Mouse (Mus musculus): ENCODE measurements at regions not wholly inside any gene's neighbourhood (a gene's known extent, or its start where the extent isn't known, plus 50 kb on each side); places are given as distances from the start of the nearest gene placed in this dataset.

DNA sequence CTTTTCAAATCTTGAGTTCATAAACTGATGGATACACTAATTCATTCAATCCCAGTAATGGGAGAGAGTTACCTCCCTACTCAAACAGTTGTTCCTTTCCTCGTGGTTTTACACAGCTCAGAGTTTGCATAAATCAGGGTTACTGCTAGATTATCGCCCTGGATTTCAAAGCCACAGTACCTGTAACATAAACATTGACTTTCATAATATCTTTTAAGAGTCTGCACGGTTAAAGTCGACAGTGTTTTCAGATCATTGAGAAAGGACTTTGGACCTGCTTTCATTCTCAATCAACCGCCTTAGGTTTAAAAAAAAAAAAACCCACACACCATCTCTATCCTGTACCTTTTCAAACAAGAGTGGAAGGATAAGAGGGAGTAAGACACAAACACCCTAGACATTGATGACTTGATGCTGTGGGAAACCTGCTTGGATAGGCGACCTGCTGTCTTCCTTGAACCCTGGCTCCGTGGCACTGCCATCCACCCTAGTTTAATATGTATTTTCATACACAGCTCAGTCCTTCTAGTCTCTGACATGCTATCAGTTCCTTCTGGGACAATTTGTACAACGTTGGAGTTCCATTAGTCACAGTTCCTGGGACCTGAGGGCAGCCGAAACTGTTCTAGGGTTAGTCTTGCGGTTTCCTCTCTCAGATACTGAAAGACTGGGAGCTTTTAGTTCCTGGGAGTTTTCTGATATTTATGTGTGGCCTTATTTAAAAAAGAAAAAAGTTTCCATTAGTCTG, 179.3 kb downstream of the Rnf152 start:
- TF ChIP-seq NANOG (IDR thresholded peaks at IDR 0.05; ENCODE audit: borderline replicate concordance, low read length) (no peak), CTCF (conservative IDR thresholded peaks at IDR 0.05; ENCODE audit: low read length) (no peak), POU5F1 (IDR thresholded peaks at IDR 0.05; ENCODE audit: borderline replicate concordance, low read length) (no peak)
- Histone ChIP-seq H3K36me3 (ENCODE audit: insufficient read depth, low read length) (no peaks in the 10 kb centered on the region), H3K4me3 (replicated peaks; ENCODE audit: low read length) (no peak overlapping the region), H3K9me3 (ENCODE audit: low read length) (no peaks in the 10 kb centered on the region), H3K27me3 (ENCODE audit: insufficient read depth, low read length) (no peaks in the 10 kb centered on the region), H3K4me1 (replicated peaks; ENCODE audit: low read depth, low read length) (no peaks in the 10 kb centered on the region)

DNA sequence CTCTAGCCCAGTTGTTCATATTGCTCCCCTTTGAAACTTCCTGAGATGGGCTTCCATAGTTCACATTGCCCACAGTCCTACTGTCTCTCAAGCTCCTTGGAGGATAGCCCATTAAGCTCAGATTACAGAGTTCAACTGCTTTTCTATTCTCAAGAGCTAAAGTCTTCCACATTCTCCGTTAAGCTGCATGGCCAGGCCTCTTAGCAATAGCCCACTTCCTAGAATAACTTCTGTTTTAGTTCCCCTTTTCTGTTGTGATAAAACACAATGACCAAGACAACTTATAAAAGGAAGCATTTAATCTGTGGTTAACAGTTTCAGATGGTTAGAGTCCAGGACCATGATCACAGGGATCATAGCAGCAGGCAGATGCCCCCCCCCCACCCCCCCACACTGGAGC, 185.5 kb downstream of the Rnf152 start:
- H3K27me3 ChIP-seq (ENCODE audit: insufficient read depth, low read length) = no peaks in the 10 kb centered on the region
- H3K4me1 ChIP-seq (replicated peaks; ENCODE audit: low read depth, low read length) = no peaks in the 10 kb centered on the region
- H3K36me3 ChIP-seq (ENCODE audit: insufficient read depth, low read length) = no peaks in the 10 kb centered on the region
- no peak overlapping the region for H3K4me3 ChIP-seq (replicated peaks; ENCODE audit: low read length)
- H3K9me3 ChIP-seq (ENCODE audit: low read length) = no peaks in the 10 kb centered on the region
- TF ChIP-seq POU5F1 (IDR thresholded peaks at IDR 0.05; ENCODE audit: borderline replicate concordance, low read length) (no peak), CTCF (conservative IDR thresholded peaks at IDR 0.05; ENCODE audit: low read length) (no peak), NANOG (IDR thresholded peaks at IDR 0.05; ENCODE audit: borderline replicate concordance, low read length) (no peak)

DNA sequence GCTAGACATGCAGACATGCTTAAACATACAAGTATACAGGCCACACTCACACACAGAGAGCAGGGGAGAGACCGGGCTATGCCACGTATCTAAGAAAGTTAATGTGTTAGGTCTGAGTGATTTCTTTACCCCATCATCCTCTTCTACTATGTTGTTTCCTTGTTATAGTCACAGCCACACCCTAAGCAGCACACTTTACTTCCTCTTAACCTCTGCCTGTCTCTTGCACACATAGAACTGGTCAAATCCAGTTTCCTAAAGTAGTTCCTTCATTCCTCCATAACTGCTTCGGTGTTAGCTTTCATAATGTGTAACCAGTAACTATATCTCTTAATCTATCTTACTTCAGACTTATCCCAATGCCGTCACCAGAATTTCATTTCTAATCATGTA, 186.4 kb downstream of the Rnf152 start:
- Histone ChIP-seq H3K9me3 (ENCODE audit: low read length) (no peaks in the 10 kb centered on the region), H3K27me3 (ENCODE audit: insufficient read depth, low read length) (no peaks in the 10 kb centered on the region), H3K4me1 (replicated peaks; ENCODE audit: low read depth, low read length) (no peaks in the 10 kb centered on the region), H3K36me3 (ENCODE audit: insufficient read depth, low read length) (no peaks in the 10 kb centered on the region), H3K4me3 (replicated peaks; ENCODE audit: low read length) (no peak overlapping the region)
- TF ChIP-seq POU5F1 (IDR thresholded peaks at IDR 0.05; ENCODE audit: borderline replicate concordance, low read length) (no peak), CTCF (conservative IDR thresholded peaks at IDR 0.05; ENCODE audit: low read length) (no peak), NANOG (IDR thresholded peaks at IDR 0.05; ENCODE audit: borderline replicate concordance, low read length) (no peak)

DNA sequence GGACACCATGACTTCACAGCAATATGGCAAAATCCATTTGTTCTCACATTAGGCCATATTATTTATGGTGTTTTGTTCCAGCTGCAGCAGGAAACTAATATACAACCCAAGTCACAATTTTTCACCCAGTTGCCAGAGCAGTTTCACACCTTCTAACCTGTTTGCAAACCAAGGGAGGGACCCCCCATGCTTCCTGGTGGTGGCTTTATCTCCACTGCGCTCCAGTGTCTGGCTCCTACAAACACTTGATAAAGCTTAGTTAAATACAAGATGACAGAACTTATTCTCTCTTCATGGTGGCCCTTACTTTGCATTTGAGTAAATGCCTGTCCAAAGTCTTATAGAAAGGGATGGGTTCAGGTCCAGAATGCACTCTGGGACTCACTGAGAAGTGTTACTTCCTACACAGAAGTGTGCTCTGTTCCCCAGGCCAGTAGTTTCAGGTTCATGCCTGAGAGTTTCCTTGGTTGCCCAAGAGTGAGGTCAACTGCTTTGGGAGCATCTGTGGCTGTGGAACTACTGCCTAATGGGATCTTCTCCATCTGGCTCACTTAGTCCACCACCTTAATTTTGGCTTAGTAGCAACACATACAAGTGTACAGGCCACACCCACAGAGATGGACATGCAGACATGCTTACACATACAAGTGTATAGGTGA, 186.9 kb downstream of the Rnf152 start:
- TF ChIP-seq NANOG (IDR thresholded peaks at IDR 0.05; ENCODE audit: borderline replicate concordance, low read length) (no peak), CTCF (conservative IDR thresholded peaks at IDR 0.05; ENCODE audit: low read length) (no peak)
- Histone ChIP-seq H3K36me3 (ENCODE audit: insufficient read depth, low read length) (no peaks in the 10 kb centered on the region), H3K4me1 (replicated peaks; ENCODE audit: low read depth, low read length) (no peaks in the 10 kb centered on the region), H3K4me3 (replicated peaks; ENCODE audit: low read length) (no peak overlapping the region), H3K27me3 (ENCODE audit: insufficient read depth, low read length) (no peaks in the 10 kb centered on the region), H3K9me3 (ENCODE audit: low read length) (no peaks in the 10 kb centered on the region)

DNA sequence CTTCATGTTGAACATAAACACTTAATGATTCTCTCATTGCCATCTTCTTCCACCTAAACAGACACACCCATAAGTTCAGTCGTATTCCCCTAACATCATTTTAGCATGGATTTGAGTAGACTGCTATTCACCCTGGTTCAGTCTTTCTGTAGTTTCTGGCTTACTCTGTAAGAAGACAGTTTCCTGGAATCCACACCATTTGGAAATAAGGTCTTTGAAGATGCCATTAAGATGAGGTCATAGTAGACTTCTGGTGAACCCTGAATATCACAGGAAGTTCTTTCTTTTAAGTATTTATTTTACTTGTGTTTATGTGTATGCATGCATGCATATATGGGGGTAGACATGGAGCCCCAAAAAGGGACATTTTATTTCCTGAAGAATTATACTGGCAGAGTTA, 187.7 kb downstream of the Rnf152 start:
- no peaks in the 10 kb centered on the region for H3K36me3 ChIP-seq (ENCODE audit: insufficient read depth, low read length)
- H3K4me1 ChIP-seq (replicated peaks; ENCODE audit: low read depth, low read length) = no peaks in the 10 kb centered on the region
- TF ChIP-seq POU5F1 (IDR thresholded peaks at IDR 0.05; ENCODE audit: borderline replicate concordance, low read length) (no peak), CTCF (conservative IDR thresholded peaks at IDR 0.05; ENCODE audit: low read length) (no peak), NANOG (IDR thresholded peaks at IDR 0.05; ENCODE audit: borderline replicate concordance, low read length) (no peak)
- no peaks in the 10 kb centered on the region for H3K9me3 ChIP-seq (ENCODE audit: low read length)
- H3K4me3 ChIP-seq (replicated peaks; ENCODE audit: low read length) = no peak overlapping the region
- no peaks in the 10 kb centered on the region for H3K27me3 ChIP-seq (ENCODE audit: insufficient read depth, low read length)

DNA sequence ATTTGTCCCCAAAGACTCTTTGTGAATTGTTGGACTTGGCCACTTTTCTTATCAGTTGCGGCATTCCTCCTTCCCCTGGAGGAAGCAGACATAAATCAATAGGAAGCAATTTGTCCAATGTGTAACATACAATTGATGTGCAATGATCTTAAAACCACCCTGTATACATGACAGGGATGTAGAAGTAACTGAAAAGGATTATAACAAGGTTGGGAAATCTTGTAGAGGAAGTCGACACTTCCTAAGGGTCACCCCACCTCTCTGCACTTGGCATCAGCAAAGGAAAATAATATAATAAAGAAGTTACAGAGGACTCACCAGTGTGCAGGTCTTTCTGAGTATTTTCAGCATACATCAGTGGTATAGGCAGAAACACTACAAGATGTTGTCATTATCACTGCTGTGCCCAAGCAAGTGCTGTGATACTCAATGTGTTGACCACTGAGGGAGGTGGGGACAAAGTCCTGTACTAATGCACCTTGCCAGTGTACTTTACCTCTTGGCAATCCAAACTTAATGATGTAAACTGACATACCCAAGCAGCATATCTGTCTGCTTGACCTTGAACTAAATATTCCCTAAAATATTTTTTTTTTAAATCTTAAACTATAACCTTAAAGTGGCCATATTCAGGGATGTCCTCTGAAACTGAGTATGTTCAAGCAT, 198.9 kb downstream of the Rnf152 start:
- Histone ChIP-seq H3K36me3 (ENCODE audit: insufficient read depth, low read length) (no peaks in the 10 kb centered on the region), H3K4me1 (replicated peaks; ENCODE audit: low read depth, low read length) (no peaks in the 10 kb centered on the region), H3K9me3 (ENCODE audit: low read length) (peaks cover 18% of the 10 kb centered on the region), H3K27me3 (ENCODE audit: insufficient read depth, low read length) (no peaks in the 10 kb centered on the region), H3K4me3 (replicated peaks; ENCODE audit: low read length) (no peak overlapping the region)
- TF ChIP-seq CTCF (conservative IDR thresholded peaks at IDR 0.05; ENCODE audit: low read length) = no peak
- no peak for TF ChIP-seq POU5F1 (IDR thresholded peaks at IDR 0.05; ENCODE audit: borderline replicate concordance, low read length)
- no peak for TF ChIP-seq NANOG (IDR thresholded peaks at IDR 0.05; ENCODE audit: borderline replicate concordance, low read length)

DNA sequence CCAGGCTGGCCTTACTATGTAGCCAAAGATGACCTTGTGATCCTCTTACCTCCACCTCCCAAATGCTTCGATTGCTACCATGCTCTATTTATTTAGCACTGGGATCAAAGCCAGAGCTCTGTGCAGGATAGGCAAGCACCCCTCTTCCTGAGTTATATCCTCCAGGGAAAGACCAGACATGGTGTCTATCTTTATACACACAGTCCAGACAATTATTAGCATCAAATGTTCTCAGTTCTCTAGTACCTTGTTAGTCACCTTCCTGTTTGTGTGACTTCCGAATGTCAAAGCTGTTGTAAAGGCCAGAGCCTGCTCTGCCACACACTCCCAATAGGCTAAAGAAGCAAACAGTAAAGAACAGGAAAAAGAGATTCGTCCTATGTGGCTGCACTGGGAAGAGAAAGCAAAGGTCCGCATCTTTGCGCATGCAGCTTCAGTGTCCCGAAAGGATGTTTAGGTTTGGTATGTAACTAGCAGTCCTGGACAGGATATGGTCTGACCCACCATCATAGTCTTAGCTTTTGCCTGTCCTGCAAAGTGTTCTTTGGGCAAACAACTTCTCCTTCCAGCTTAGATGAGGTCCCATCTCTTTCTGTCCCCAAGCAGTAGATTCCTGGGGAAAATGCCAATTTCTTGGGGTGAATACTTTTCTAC, 204.2 kb downstream of the Rnf152 start:
- Histone ChIP-seq H3K4me1 (replicated peaks; ENCODE audit: low read depth, low read length) (no peaks in the 10 kb centered on the region), H3K27me3 (ENCODE audit: insufficient read depth, low read length) (no peaks in the 10 kb centered on the region), H3K4me3 (replicated peaks; ENCODE audit: low read length) (no peak overlapping the region), H3K36me3 (ENCODE audit: insufficient read depth, low read length) (no peaks in the 10 kb centered on the region), H3K9me3 (ENCODE audit: low read length) (peaks cover 18% of the 10 kb centered on the region)
- TF ChIP-seq POU5F1 (IDR thresholded peaks at IDR 0.05; ENCODE audit: borderline replicate concordance, low read length) (no peak), NANOG (IDR thresholded peaks at IDR 0.05; ENCODE audit: borderline replicate concordance, low read length) (no peak), CTCF (conservative IDR thresholded peaks at IDR 0.05; ENCODE audit: low read length) (no peak)

DNA sequence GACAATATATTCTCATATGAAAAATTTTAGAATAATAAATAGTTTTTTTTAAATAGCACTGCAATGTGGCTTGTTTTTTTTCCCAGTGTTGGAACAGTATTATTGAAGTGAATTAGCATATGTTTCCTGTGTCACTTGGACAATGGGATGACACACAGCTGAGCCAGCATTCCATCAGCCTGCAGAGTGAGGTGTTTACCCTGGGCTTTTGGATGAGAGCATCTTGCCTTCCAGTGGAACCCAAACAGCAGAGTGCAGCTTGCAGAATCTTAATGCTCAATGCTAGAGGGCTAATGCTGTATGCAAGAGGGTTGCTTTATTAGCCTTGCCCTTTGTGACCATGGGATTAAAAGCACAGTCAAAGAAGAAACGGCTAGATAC, 205.1 kb downstream of the Rnf152 start:
- Histone ChIP-seq H3K4me1 (replicated peaks; ENCODE audit: low read depth, low read length) (no peaks in the 10 kb centered on the region), H3K27me3 (ENCODE audit: insufficient read depth, low read length) (no peaks in the 10 kb centered on the region), H3K36me3 (ENCODE audit: insufficient read depth, low read length) (no peaks in the 10 kb centered on the region), H3K9me3 (ENCODE audit: low read length) (peaks cover 18% of the 10 kb centered on the region), H3K4me3 (replicated peaks; ENCODE audit: low read length) (no peak overlapping the region)
- no peak for TF ChIP-seq NANOG (IDR thresholded peaks at IDR 0.05; ENCODE audit: borderline replicate concordance, low read length)
- no peak for TF ChIP-seq CTCF (conservative IDR thresholded peaks at IDR 0.05; ENCODE audit: low read length)
- TF ChIP-seq POU5F1 (IDR thresholded peaks at IDR 0.05; ENCODE audit: borderline replicate concordance, low read length) = no peak

Data from E14TG2a.4 (cell line).